Mouse (Mus musculus) forebrain, embryonic 11.5 days (tissue): ENCODE results near the gene Parva. TPM values are rescaled to one million over a fixed set of nuclear protein-coding genes. Genes with fewer than 3 reads are reported as not detected.
A peak's percentile ranks its signal among the peaks of the same experiment; 100 is the strongest.

Experiments
- ATAC-seq: fragments of 200-750 bp; cut with Nextera tagmentation; replicated peaks from 2 replicates; pipeline ENCODE4 v1.8.0; 2017; ENCODE audit warnings: moderate TSS enrichment; ENCODE audit not compliant: low FRiP score
- DNase-seq: peaks from one replicate; pipeline ENCODE4 v3.0.0-alpha.2; 2017; ENCODE audit warnings: low spot score
- H3K27ac ChIP-seq: fragments of 300-500 bp; sonication (generic); 2 replicates; pipeline ENCODE4 v1.5.1; 2014; ENCODE audit warnings: low read depth, low read length
- H3K27me3 ChIP-seq: fragments of 300-500 bp; sonication (generic); 2 replicates; pipeline ENCODE4 v1.6.1; 2014; ENCODE audit warnings: mild to moderate bottlenecking, low read length, mixed read lengths; ENCODE audit not compliant: control insufficient read depth, insufficient read depth
- H3K36me3 ChIP-seq: fragments of 300-500 bp; sonication (generic); 2 replicates; pipeline ENCODE4 v1.6.1; 2014; ENCODE audit warnings: mild to moderate bottlenecking, low read length, moderate library complexity, mixed read lengths; ENCODE audit not compliant: control insufficient read depth, insufficient read depth
- H3K4me1 ChIP-seq: fragments of 300-500 bp; sonication (generic); replicated peaks from 2 replicates; pipeline ENCODE4 v1.6.1; 2014; ENCODE audit warnings: low read length, mixed read lengths; ENCODE audit not compliant: control insufficient read depth, insufficient read depth
- H3K4me2 ChIP-seq: fragments of 300-500 bp; sonication (generic); 2 replicates; pipeline ENCODE4 v1.6.1; 2014; ENCODE audit warnings: low read depth, mild to moderate bottlenecking, low read length, moderate library complexity, mixed read lengths; ENCODE audit not compliant: severe bottlenecking
- H3K4me3 ChIP-seq: fragments of 300-500 bp; sonication (generic); 2 replicates; pipeline ENCODE4 v1.5.1; 2014; ENCODE audit warnings: low read depth, low read length
- H3K9ac ChIP-seq: fragments of 300-500 bp; sonication (generic); 2 replicates; pipeline ENCODE4 v1.6.1; 2014; ENCODE audit warnings: low read length
- H3K9me3 ChIP-seq: fragments of 300-500 bp; sonication (generic); 2 replicates; pipeline ENCODE4 v1.6.1; 2016; ENCODE audit warnings: low read length, mixed read lengths; ENCODE audit not compliant: control insufficient read depth
- WGBS: fragments of 180-500 bp; shearing (Covaris S2); extraction: QIAGEN DNeasy Blood & Tissue Kit; methylation state at CpG from one replicate; pipeline ENCODE4 v1.1.7; 2014; 5-methylcytosine and 5-hydroxymethylcytosine counted together
- polyA plus RNA-seq: library from polyadenylated mRNA; unstranded; fragments of >200 nt; fragmentation: Nextera tagmentation; extraction: Ambion mirVana; gene quantifications from 2 replicates; pipeline ENCODE4 v1.2.1, GENCODE M21; 2014

Parva gene
- polyA plus RNA-seq, 1 experiment from 2014 or later: 64.5 TPM

DNA sequence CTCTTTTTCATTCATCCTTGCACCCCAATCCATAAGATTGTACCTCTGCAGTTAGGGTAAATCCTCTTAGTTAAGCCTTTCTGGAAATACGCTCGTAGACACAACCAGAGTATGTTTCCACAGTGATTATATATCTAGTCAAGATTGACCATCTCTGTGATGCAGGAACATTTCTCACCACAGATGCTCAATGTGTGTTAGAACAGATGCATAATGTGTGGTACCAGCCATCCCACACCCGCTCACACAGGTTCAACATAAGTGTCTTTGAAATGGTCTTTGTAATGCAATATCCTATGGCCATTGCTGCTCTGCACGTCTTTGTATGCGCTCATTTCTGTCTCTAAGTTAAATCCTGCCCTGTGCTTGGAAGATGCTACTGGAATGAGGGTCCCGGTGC is 98.2 kb downstream of the Parva start:
- ATAC-seq (no peak), DNase-seq (no peak)
- no peak overlapping the region for H3K4me3 ChIP-seq
- no peak overlapping the region for H3K9ac ChIP-seq
- H3K27ac ChIP-seq: no peak overlapping the region
- no peaks in the 10 kb centered on the region for H3K27me3 ChIP-seq
- no peaks in the 10 kb centered on the region for H3K36me3 ChIP-seq
- 90% methylated on average over 6 of the region's 6 CpGs for WGBS
- no peaks in the 10 kb centered on the region for H3K9me3 ChIP-seq
- no peak overlapping the region for H3K4me2 ChIP-seq
- H3K4me1 ChIP-seq: no peaks in the 10 kb centered on the region

DNA sequence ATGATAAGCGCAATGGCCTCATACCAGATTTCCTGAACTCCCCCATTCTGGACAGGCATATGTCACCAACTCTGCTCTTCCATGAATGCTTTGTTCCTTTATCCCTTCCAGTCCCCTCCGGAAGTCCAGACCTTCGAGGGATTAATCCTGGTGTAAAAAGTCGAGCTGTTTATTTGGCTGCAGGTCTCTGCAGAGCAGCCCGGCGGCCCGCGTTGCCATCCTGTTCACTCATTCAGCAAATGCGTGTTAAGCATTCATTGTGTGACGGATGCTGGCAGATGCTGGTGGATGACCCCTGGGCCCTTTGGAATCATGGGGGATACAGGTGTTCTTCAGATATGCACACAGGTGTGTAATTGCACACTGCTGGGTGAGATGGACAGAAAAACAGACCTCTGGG is 98.9 kb downstream of the Parva start:
- H3K36me3 ChIP-seq: no peaks in the 10 kb centered on the region
- H3K9ac ChIP-seq: no peak overlapping the region
- no peak overlapping the region for H3K4me2 ChIP-seq
- no peaks in the 10 kb centered on the region for H3K4me1 ChIP-seq
- no peaks in the 10 kb centered on the region for H3K27me3 ChIP-seq
- no peaks in the 10 kb centered on the region for H3K9me3 ChIP-seq
- 65% methylated on average over 10 of the region's 10 CpGs for WGBS
- DNase-seq: no peak
- no peak for ATAC-seq
- no peak overlapping the region for H3K27ac ChIP-seq
- no peak overlapping the region for H3K4me3 ChIP-seq

GRCm38 (mm10) chr7:112527230-112527629 is 99.9 kb downstream of the Parva start:
- no peak for ATAC-seq
- WGBS: 92% methylated on average over 4 of the region's 4 CpGs

DNA sequence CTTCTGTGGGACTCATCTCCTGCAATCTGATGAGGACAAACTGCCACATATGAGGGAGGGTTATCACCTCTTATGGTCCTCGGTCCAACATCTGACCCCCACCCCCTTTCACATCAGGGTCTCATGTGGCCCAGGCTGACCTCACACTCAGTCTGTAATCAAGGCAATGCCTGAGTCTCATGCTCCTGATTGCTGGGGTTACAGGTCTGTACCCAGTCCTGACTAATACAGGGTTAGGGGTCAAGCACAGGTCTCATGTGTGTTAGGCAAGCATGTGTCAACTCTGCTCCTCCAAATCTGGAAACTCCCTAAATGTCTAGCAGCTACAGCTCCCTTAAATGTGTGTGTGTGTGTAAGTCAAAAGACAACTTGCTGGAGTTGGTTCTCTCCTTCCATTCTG is 100.8 kb downstream of the Parva start:
- H3K36me3 ChIP-seq: no peaks in the 10 kb centered on the region
- H3K9me3 ChIP-seq: no peaks in the 10 kb centered on the region
- H3K4me3 ChIP-seq: no peak overlapping the region
- H3K27me3 ChIP-seq: no peaks in the 10 kb centered on the region
- no peak overlapping the region for H3K9ac ChIP-seq
- no peaks in the 10 kb centered on the region for H3K4me1 ChIP-seq
- H3K27ac ChIP-seq: no peak overlapping the region
- no peak overlapping the region for H3K4me2 ChIP-seq
- DNase-seq: no peak
- 100% methylated on average over 1 of the region's 1 CpGs for WGBS
- ATAC-seq: no peak

More at GRCm38 (mm10) chr7:112527230-112527629, 99.9 kb downstream of the Parva start:
- DNase-seq: no peak
- Histone ChIP-seq H3K4me3 (no peak overlapping the region), H3K4me2 (no peak overlapping the region), H3K4me1 (no peaks in the 10 kb centered on the region), H3K27ac (no peak overlapping the region), H3K36me3 (no peaks in the 10 kb centered on the region), H3K27me3 (no peaks in the 10 kb centered on the region), H3K9ac (no peak overlapping the region), H3K9me3 (no peaks in the 10 kb centered on the region)

DNA sequence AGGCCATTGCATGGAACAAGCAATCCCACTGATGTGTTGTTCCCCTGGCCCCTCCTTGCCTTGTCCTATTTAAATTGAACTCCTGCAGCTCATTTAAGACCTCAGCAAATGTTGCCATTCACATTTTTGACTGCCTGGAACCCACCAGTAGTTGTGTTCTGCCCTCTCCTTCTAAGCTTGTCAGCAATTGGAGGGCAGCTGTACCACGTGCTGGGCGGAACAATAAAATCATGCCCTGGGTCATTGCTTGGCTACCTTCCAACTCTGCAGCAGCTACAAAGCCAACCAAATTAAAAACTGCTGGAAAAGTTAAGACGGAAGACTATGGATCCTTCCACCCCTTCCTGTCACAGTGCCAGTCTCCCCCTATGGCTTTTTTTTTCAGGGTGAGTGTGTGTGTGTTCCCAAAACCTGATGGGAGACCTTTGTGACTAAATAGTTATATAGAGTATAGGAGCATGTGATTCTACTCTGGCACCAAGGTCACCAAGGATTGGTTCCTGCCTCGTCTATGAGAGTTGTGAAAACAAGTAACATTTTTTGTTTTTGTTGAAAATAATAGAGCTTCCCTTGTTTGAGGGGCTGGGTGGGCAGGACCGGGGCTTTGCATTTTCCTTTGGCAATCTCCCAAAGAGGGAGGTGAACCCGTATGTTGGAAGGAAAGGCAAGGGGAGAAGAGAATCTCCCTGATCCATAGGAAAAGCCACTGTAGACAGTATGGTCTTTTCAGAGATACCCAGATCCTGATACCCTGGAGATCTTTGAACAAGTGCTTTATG is 101.5 kb downstream of the Parva start:
- 58% methylated on average over 6 of the region's 6 CpGs for WGBS
- Histone ChIP-seq H3K36me3 (no peaks in the 10 kb centered on the region), H3K4me3 (no peak overlapping the region), H3K27ac (no peak overlapping the region), H3K27me3 (no peaks in the 10 kb centered on the region; the same call in 1 of the 2 replicates), H3K9ac (no peak overlapping the region), H3K4me2 (no peak overlapping the region), H3K4me1 (no peaks in the 10 kb centered on the region), H3K9me3 (no peaks in the 10 kb centered on the region)
- peak; percentile 73 for DNase-seq
- ATAC-seq: 0 out of 2 replicates have a peak, but pooled peaks have one; percentile 18

- no peak overlapping the region for H3K9ac ChIP-seq
- H3K36me3 ChIP-seq: no peaks in the 10 kb centered on the region
- DNase-seq (no peak), ATAC-seq (no peak)
- H3K4me1 ChIP-seq: peaks cover 8% of the 10 kb centered on the region
- H3K4me3 ChIP-seq: no peak overlapping the region
- no peaks in the 10 kb centered on the region for H3K9me3 ChIP-seq
- H3K27me3 ChIP-seq: no peaks in the 10 kb centered on the region; the same call in 1 of the 2 replicates
- H3K27ac ChIP-seq: no peak overlapping the region
- WGBS: 72% methylated on average over 5 of the region's 5 CpGs
- H3K4me2 ChIP-seq: no peak overlapping the region
Measured at GRCm38 (mm10) chr7:112530924-112531323, 103.6 kb downstream of the Parva start.

GRCm38 (mm10) chr7:112534148-112534547 is 106.8 kb downstream of the Parva start:
- no peak for DNase-seq
- Histone ChIP-seq H3K4me2 (no peak overlapping the region), H3K9me3 (no peaks in the 10 kb centered on the region), H3K4me1 (peaks cover 8% of the 10 kb centered on the region), H3K27ac (no peak overlapping the region), H3K36me3 (no peaks in the 10 kb centered on the region), H3K9ac (no peak overlapping the region), H3K4me3 (no peak overlapping the region), H3K27me3 (no peaks in the 10 kb centered on the region; the same call in 1 of the 2 replicates)
- WGBS: 84% methylated on average over 3 of the region's 3 CpGs
- ATAC-seq: no peak

- no peak overlapping the region for H3K4me3 ChIP-seq
- peak overlapping the region; percentile 31; the same call in 1 of the 2 replicates for H3K4me2 ChIP-seq
- ATAC-seq (peak; percentile 83), DNase-seq (peak; percentile 82)
- H3K4me1 ChIP-seq: peaks cover 8% of the 10 kb centered on the region
- H3K27ac ChIP-seq: peak overlapping the region; percentile 71
- H3K36me3 ChIP-seq: no peaks in the 10 kb centered on the region
- WGBS: 6% methylated on average over 16 of the region's 16 CpGs
- no peaks in the 10 kb centered on the region for H3K9me3 ChIP-seq
- no peaks in the 10 kb centered on the region; the same call in 1 of the 2 replicates for H3K27me3 ChIP-seq
- H3K9ac ChIP-seq: peak overlapping the region; percentile 29
Measured at GRCm38 (mm10) chr7:112535408-112535921, 108.2 kb downstream of the Parva start.

DNA sequence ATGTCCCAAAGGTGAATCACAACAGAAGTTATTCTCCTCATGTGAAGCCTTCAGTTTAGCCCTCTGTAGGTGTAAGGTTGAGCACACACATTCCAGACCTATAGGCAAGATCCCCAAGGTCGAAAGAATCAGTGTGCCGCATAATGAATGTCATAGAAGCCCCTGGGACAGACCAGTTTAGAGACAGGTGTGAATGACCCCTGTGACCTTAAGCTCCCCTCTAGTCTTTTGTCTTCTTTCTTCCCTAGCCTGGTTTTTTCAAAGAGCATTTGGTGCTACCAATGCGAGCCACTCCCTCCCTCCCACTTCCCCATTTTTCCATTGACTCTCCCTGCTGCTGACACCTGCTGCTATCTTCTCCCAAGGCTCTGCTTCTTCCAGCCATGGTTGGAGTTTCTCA is 121.8 kb downstream of the Parva start:
- Histone ChIP-seq H3K4me2 (no peak overlapping the region), H3K36me3 (no peaks in the 10 kb centered on the region), H3K4me3 (no peak overlapping the region), H3K27ac (no peak overlapping the region), H3K9me3 (no peaks in the 10 kb centered on the region), H3K4me1 (no peaks in the 10 kb centered on the region), H3K27me3 (no peaks in the 10 kb centered on the region), H3K9ac (no peak overlapping the region)
- DNase-seq (no peak), ATAC-seq (no peak)
- 79% methylated on average over 3 of the region's 3 CpGs for WGBS
